Mouse (Mus musculus) intestine, postnatal 0 days (tissue): ENCODE results near the gene Plekhh2. TPM values are rescaled to one million over a fixed set of nuclear protein-coding genes. Genes with fewer than 3 reads are reported as not detected.

Experiments
- ATAC-seq: fragments of 200-750 bp; cut with Nextera tagmentation; 2 replicates; pipeline ENCODE4 v1.8.0; 2017; ENCODE audit warnings: mild to moderate bottlenecking, moderate TSS enrichment, moderate library complexity
- H3K27ac ChIP-seq: fragments of 300-500 bp; sonication (generic); 2 replicates; pipeline ENCODE4 v1.5.1; 2014; ENCODE audit warnings: mild to moderate bottlenecking, low read depth, low read length, moderate library complexity
- H3K27me3 ChIP-seq: fragments of 300-500 bp; sonication (generic); replicated peaks from 2 replicates; pipeline ENCODE4 v1.6.1; 2014; ENCODE audit warnings: low read length, mixed read lengths; ENCODE audit not compliant: control insufficient read depth, insufficient read depth
- H3K36me3 ChIP-seq: fragments of 300-500 bp; sonication (generic); 2 replicates; pipeline ENCODE4 v1.6.1; 2014; ENCODE audit warnings: mild to moderate bottlenecking, moderate library complexity; ENCODE audit not compliant: control insufficient read depth, insufficient read depth
- H3K4me1 ChIP-seq: fragments of 300-500 bp; sonication (generic); replicated peaks from 2 replicates; pipeline ENCODE4 v1.6.1; 2014; ENCODE audit warnings: antibody characterized with exemption, low read length, mixed read lengths; ENCODE audit not compliant: control insufficient read depth, insufficient read depth
- H3K4me2 ChIP-seq: fragments of 300-500 bp; sonication (generic); replicated peaks from 2 replicates; pipeline ENCODE4 v1.6.1; 2014; ENCODE audit warnings: low read depth, mild to moderate bottlenecking, moderate library complexity
- H3K4me3 ChIP-seq: fragments of 300-500 bp; sonication (generic); 2 replicates; pipeline ENCODE4 v1.5.1; 2014; ENCODE audit warnings: low read depth, low read length
- H3K9ac ChIP-seq: fragments of 300-500 bp; sonication (generic); 2 replicates; pipeline ENCODE4 v1.6.1; 2014; ENCODE audit warnings: mild to moderate bottlenecking, low read depth, low read length
- H3K9me3 ChIP-seq: fragments of 300-500 bp; sonication (generic); 2 replicates; pipeline ENCODE4 v1.6.1; 2016; ENCODE audit warnings: mixed run types; ENCODE audit not compliant: control insufficient read depth
- CTCF ChIP-seq: sonication (generic); IDR thresholded peaks from 2 replicates; pipeline ENCODE4 v1.5.1; 2016; ENCODE audit warnings: low read depth, mild to moderate bottlenecking, control low read depth, antibody characterized with exemption, moderate library complexity
- WGBS: fragments of 180-500 bp; shearing (Covaris S2); extraction: QIAGEN DNeasy Blood & Tissue Kit; methylation state at CpG from one replicate; pipeline ENCODE4 v1.1.7; 2014; 5-methylcytosine and 5-hydroxymethylcytosine counted together
- polyA plus RNA-seq: library from polyadenylated mRNA; unstranded; fragments of >200 nt; fragmentation: Nextera tagmentation; extraction: Ambion mirVana; gene quantifications from 2 replicates; pipeline ENCODE4 v1.2.1, GENCODE M21; 2015

The Plekhh2 gene
- polyA plus RNA-seq, 1 experiment from 2014 or later = 2.8 TPM

DNA sequence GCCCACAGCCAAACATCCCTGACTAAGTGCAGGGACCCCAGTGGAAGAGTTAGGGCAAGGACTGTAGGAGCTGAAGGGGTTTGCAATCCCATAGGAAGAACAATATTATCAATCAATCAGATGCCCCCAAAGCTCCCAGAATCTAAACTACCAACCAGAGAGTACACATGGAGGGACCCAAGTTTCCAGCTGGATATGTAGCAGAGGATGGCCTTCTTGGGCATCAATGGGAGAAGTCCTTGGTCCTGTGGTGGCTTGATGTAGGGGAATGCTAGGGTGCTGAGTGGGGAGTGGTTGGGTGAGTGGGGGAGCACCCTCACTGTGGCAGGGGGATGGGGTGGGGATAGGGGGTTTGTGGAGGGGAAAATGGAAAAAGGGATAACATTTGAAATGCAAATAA lies 8.4 kb downstream of the Plekhh2 start:
- ATAC-seq = no peak

DNA sequence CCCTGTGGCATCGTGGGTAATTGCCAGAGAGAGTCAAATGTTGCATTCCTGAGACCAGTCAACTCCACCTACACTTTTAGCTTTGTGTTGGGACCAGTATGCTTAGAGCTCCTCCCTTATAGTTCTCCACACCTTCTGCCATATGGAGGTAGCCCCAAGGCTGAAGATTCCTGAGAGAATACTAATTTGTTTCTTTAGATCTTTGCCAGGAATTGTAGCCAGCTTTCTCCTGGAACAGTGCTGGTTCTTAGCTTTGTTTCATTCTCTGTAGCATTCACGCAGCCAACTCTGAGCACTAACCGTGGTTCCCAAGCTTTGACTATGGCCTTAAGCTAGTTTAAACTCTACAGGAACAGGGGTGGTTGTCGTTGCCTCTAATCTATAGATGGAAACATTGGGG lies 17.7 kb downstream of the Plekhh2 start:
- Histone ChIP-seq H3K9ac (no peak overlapping the region), H3K4me2 (no peak overlapping the region), H3K4me3 (no peak overlapping the region), H3K4me1 (no peaks in the 10 kb centered on the region), H3K9me3 (no peaks in the 10 kb centered on the region), H3K27me3 (no peaks in the 10 kb centered on the region), H3K27ac (no peak overlapping the region), H3K36me3 (no peaks in the 10 kb centered on the region)
- 72% methylated on average over 4 of the region's 4 CpGs for WGBS
- ATAC-seq = no peak
- TF ChIP-seq CTCF = no peak

More for the DNA sequence above, 8.4 kb downstream of the Plekhh2 start:
- no peak overlapping the region for H3K4me3 ChIP-seq
- H3K27ac ChIP-seq = no peak overlapping the region
- no peaks in the 10 kb centered on the region for H3K27me3 ChIP-seq
- no peak for TF ChIP-seq CTCF
- H3K36me3 ChIP-seq = no peaks in the 10 kb centered on the region
- no peaks in the 10 kb centered on the region for H3K9me3 ChIP-seq
- H3K4me2 ChIP-seq = no peak overlapping the region
- H3K4me1 ChIP-seq = no peaks in the 10 kb centered on the region
- no peak overlapping the region for H3K9ac ChIP-seq

DNA sequence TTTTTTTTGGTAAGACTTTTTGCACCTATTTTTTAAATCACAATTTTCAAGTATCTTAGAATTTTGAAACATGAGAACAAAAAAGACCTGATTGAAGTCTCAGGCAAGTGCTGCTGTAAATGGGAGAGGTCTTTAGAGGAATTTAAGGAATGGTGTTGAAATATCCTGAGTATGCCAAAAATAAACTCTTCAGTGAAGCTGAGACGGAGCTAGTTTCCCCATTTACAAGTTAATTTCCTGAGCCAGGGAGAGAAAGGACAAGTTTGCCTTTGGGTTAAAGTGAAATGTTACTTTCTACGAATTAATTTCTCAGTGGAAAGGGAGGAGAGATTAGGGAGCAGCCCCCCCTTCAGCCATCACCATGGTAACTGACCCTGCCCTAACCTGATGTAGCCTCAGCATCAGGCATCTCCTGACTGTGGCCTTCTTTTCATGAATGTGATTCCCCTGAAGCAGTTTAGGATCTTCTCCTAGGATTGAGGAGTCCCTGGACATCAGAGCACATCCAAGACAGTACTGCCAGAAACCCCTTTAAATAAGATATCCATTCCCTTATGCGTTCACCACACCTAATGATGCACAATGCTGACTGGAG lies 18.6 kb downstream of the Plekhh2 start:
- Histone ChIP-seq H3K36me3 (no peaks in the 10 kb centered on the region), H3K9ac (no peak overlapping the region), H3K4me1 (no peaks in the 10 kb centered on the region), H3K4me3 (no peak overlapping the region), H3K27me3 (no peaks in the 10 kb centered on the region), H3K27ac (no peak overlapping the region), H3K4me2 (no peak overlapping the region), H3K9me3 (no peaks in the 10 kb centered on the region)
- no peak for ATAC-seq
- no peak for TF ChIP-seq CTCF
- 46% methylated on average over 3 of the region's 3 CpGs for WGBS

DNA sequence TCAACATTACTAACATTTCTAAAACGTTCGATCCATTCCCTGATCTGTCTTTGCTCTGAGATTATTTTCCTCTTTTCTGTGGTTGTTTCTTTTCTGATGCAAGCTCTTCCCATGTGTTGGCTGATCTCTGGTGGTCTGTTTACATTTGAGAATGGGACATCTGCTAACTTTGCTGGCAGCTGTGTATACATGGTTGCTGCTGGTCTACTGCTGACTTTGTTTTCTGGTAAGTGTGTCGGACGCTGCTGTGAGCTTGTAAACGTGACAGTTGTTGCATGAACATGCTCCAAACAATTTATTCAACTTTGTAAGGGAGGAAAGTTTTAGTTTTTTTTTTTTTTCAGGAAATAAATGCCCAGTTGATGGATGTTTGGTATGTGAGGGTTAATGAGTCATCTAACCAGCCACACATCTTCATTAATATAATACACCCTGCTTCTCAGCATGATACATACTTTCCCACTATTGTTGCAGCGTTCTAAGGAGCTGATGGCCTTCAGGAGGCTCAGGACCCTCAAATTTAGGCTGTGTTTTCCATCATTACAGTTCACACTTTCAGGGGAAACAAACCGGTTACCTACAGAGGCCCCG lies 21.3 kb downstream of the Plekhh2 start:
- no peak for ATAC-seq
- Histone ChIP-seq H3K36me3 (no peaks in the 10 kb centered on the region), H3K4me1 (no peaks in the 10 kb centered on the region), H3K9me3 (no peaks in the 10 kb centered on the region), H3K4me3 (no peak overlapping the region), H3K4me2 (no peak overlapping the region), H3K9ac (no peak overlapping the region), H3K27me3 (no peaks in the 10 kb centered on the region), H3K27ac (no peak overlapping the region)
- TF ChIP-seq CTCF = no peak
- 50% methylated on average over 8 of the region's 8 CpGs for WGBS

DNA sequence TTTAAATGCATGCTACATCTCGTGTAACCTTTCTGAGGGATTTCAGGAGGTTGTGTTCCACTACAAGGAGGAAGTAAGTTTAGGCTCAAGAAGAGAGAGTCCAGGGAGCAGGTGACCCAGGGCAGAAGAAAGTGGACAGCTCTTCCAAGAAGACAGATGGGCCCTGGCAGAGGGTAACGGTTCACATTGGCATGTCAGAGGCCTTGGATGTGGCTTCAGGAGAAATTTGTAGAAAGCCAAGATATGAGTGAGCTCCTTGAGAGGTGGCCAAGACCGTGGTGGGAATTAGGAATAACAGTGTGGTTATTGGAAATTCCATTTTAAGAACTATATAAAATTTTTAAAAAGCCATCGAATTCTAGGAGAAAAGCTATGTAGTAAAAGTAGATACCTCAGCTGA lies 22.1 kb downstream of the Plekhh2 start:
- Histone ChIP-seq H3K36me3 (no peaks in the 10 kb centered on the region), H3K4me1 (no peaks in the 10 kb centered on the region), H3K4me3 (no peak overlapping the region), H3K9ac (no peak overlapping the region), H3K4me2 (no peak overlapping the region), H3K27ac (no peak overlapping the region), H3K9me3 (no peaks in the 10 kb centered on the region), H3K27me3 (no peaks in the 10 kb centered on the region)
- no peak for TF ChIP-seq CTCF
- no peak for ATAC-seq
- 75% methylated on average over 4 of the region's 4 CpGs for WGBS

DNA sequence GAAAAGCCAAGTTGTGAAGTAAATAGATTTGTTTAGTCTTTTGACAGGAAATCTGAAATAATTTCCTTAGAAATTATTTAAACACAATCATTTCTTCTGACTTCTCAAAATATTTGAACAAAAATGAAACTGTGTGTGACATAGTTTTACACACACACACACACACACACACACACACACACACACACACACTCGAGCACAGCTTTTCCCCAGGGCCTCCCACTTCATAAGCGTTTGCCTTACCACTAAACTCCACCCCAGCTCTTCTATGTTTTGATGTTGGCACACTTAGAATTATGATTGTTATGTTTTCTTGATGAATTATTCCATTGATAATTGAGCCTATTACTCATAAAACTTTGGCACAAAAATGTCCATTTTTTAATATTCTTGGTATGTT lies 22.9 kb downstream of the Plekhh2 start:
- no peaks in the 10 kb centered on the region for H3K9me3 ChIP-seq
- H3K36me3 ChIP-seq = no peaks in the 10 kb centered on the region
- H3K4me2 ChIP-seq = no peak overlapping the region
- no peak for TF ChIP-seq CTCF
- no peaks in the 10 kb centered on the region for H3K4me1 ChIP-seq
- WGBS = 59% methylated on average over 2 of the region's 2 CpGs
- no peak overlapping the region for H3K27ac ChIP-seq
- no peak overlapping the region for H3K9ac ChIP-seq
- no peak overlapping the region for H3K4me3 ChIP-seq
- no peaks in the 10 kb centered on the region for H3K27me3 ChIP-seq
- no peak for ATAC-seq

DNA sequence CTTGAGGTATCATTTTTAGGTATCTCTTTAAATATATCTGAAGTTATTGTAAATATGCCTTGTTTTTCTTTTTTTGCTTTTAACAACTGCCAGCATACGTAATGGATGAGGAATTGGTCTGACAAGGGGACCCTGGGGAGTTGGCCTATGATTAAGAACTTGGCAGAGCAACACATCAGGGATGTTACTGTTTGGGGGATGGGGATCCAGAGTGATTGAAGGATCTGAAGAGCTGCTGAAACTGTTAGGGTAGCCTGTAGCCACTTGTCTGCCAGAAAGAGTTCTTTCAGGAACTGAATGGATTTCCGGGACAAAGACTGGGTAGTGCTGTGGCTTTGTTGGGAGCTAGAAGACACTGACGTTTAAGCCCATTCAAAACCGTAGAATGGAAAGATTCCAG lies 23.5 kb downstream of the Plekhh2 start:
- Histone ChIP-seq H3K27me3 (no peaks in the 10 kb centered on the region), H3K4me2 (no peak overlapping the region), H3K27ac (no peak overlapping the region), H3K4me3 (no peak overlapping the region), H3K9ac (no peak overlapping the region), H3K9me3 (no peaks in the 10 kb centered on the region), H3K36me3 (no peaks in the 10 kb centered on the region), H3K4me1 (no peaks in the 10 kb centered on the region)
- no peak for ATAC-seq
- WGBS = 84% methylated on average over 4 of the region's 4 CpGs
- no peak for TF ChIP-seq CTCF
